Mouse (Mus musculus) forebrain, embryonic 11.5 days (tissue): ENCODE measurements around the gene Sphk2. TPM values are rescaled to one million over a fixed set of nuclear protein-coding genes. Genes with fewer than 3 reads are reported as not detected.
A peak's percentile ranks its signal among the peaks of the same experiment; 100 is the strongest.

ENCODE experiments used
- ATAC-seq: fragments of 200-750 bp; cut with Nextera tagmentation; replicated peaks from 2 replicates; pipeline ENCODE4 v1.8.0; 2017; ENCODE audit warnings: moderate TSS enrichment; ENCODE audit not compliant: low FRiP score
- DNase-seq: peaks from one replicate; pipeline ENCODE4 v3.0.0-alpha.2; 2017; ENCODE audit warnings: low spot score
- H3K27ac ChIP-seq: fragments of 300-500 bp; sonication (generic); 2 replicates; pipeline ENCODE4 v1.5.1; 2014; ENCODE audit warnings: low read depth, low read length
- H3K27me3 ChIP-seq: fragments of 300-500 bp; sonication (generic); 2 replicates; pipeline ENCODE4 v1.6.1; 2014; ENCODE audit warnings: mild to moderate bottlenecking, low read length, mixed read lengths; ENCODE audit not compliant: control insufficient read depth, insufficient read depth
- H3K36me3 ChIP-seq: fragments of 300-500 bp; sonication (generic); 2 replicates; pipeline ENCODE4 v1.6.1; 2014; ENCODE audit warnings: mild to moderate bottlenecking, low read length, moderate library complexity, mixed read lengths; ENCODE audit not compliant: control insufficient read depth, insufficient read depth
- H3K4me1 ChIP-seq: fragments of 300-500 bp; sonication (generic); replicated peaks from 2 replicates; pipeline ENCODE4 v1.6.1; 2014; ENCODE audit warnings: low read length, mixed read lengths; ENCODE audit not compliant: control insufficient read depth, insufficient read depth
- H3K4me2 ChIP-seq: fragments of 300-500 bp; sonication (generic); 2 replicates; pipeline ENCODE4 v1.6.1; 2014; ENCODE audit warnings: low read depth, mild to moderate bottlenecking, low read length, moderate library complexity, mixed read lengths; ENCODE audit not compliant: severe bottlenecking
- H3K4me3 ChIP-seq: fragments of 300-500 bp; sonication (generic); 2 replicates; pipeline ENCODE4 v1.5.1; 2014; ENCODE audit warnings: low read depth, low read length
- H3K9ac ChIP-seq: fragments of 300-500 bp; sonication (generic); 2 replicates; pipeline ENCODE4 v1.6.1; 2014; ENCODE audit warnings: low read length
- H3K9me3 ChIP-seq: fragments of 300-500 bp; sonication (generic); 2 replicates; pipeline ENCODE4 v1.6.1; 2016; ENCODE audit warnings: low read length, mixed read lengths; ENCODE audit not compliant: control insufficient read depth
- WGBS: fragments of 180-500 bp; shearing (Covaris S2); extraction: QIAGEN DNeasy Blood & Tissue Kit; methylation state at CpG from one replicate; pipeline ENCODE4 v1.1.7; 2014; 5-methylcytosine and 5-hydroxymethylcytosine counted together
- polyA plus RNA-seq: library from polyadenylated mRNA; unstranded; fragments of >200 nt; fragmentation: Nextera tagmentation; extraction: Ambion mirVana; gene quantifications from 2 replicates; pipeline ENCODE4 v1.2.1, GENCODE M21; 2014

Sphk2 gene
- polyA plus RNA-seq, 1 experiment from 2014 or later: 27.0 TPM

DNA sequence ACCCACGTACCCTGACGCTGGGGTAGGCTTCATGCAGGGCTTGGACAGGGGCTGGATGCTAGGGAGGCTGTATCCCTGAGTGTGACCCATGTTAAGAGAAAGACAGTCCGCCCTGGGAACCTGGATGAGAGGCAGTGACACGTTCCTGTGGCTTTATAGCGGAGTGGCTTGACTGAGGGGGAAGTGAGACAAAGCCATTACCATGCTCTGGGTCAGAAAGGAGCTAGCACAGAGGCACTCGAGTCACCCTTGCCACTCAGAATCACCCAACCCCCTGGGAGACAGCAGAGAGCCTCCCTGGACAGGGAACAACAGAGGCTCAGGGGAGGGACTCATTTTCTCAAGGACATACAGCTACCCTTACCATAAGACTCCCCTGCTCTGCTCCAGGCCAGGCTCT, 28.7 kb downstream of the Sphk2 start:
- Histone ChIP-seq H3K9ac (no peak overlapping the region), H3K36me3 (no peaks in the 10 kb centered on the region), H3K4me1 (no peaks in the 10 kb centered on the region), H3K27me3 (no peaks in the 10 kb centered on the region), H3K4me2 (no peak overlapping the region), H3K9me3 (no peaks in the 10 kb centered on the region), H3K27ac (no peak overlapping the region), H3K4me3 (no peak overlapping the region)
- ATAC-seq (no peak), DNase-seq (no peak)
- WGBS: 71% methylated on average over 6 of the region's 6 CpGs

DNA sequence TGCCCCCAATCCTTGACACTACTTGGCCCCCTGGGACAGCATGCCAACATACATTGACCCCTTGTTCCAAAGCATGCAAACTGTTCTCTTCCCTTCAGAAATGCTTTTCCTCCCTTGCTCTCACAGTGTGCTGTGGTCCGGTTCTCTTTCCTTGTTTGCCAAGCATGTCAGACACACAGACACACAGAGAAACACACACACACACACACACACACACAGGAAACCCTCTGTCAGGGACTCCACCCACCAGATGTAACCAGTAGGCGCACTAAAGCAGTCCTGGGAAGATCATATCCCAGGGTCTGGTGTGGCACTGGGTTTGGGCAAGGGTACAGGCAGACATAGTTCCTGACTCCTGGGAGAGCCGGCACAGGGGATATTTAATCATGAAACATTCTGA, 31.0 kb downstream of the Sphk2 start:
- Histone ChIP-seq H3K4me1 (no peaks in the 10 kb centered on the region; the same call in 1 of the 2 replicates), H3K36me3 (no peaks in the 10 kb centered on the region), H3K27ac (no peak overlapping the region), H3K9ac (no peak overlapping the region), H3K9me3 (no peaks in the 10 kb centered on the region), H3K4me3 (no peak overlapping the region), H3K4me2 (no peak overlapping the region), H3K27me3 (no peaks in the 10 kb centered on the region)
- WGBS: 81% methylated on average over 3 of the region's 3 CpGs
- no peak for ATAC-seq
- no peak for DNase-seq

DNA sequence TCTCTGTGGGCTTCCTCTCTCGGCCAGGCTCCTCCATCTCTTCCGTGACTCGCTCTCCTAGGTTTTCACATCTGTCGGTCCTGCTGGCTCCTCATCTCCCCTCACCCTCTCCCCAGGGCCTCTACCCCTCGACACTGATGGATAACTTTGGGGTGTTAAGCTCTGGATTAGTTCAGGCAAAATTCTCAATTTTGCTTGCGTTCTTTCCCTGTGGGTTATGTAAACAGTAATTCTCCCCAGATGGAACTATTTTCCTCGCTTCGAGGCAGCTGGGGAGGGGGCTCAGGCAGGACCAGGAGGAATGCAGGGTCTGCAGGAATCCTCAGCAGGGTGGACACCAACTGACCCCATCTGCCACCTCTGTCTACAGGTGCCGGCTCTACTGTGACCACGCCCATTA, 32.0 kb downstream of the Sphk2 start:
- Histone ChIP-seq H3K4me1 (no peaks in the 10 kb centered on the region; the same call in 1 of the 2 replicates), H3K9me3 (no peaks in the 10 kb centered on the region), H3K36me3 (no peaks in the 10 kb centered on the region), H3K27me3 (no peaks in the 10 kb centered on the region), H3K9ac (no peak overlapping the region), H3K27ac (no peak overlapping the region), H3K4me2 (no peak overlapping the region), H3K4me3 (no peak overlapping the region)
- no peak for ATAC-seq
- DNase-seq: no peak
- WGBS: 65% methylated on average over 10 of the region's 10 CpGs

DNA sequence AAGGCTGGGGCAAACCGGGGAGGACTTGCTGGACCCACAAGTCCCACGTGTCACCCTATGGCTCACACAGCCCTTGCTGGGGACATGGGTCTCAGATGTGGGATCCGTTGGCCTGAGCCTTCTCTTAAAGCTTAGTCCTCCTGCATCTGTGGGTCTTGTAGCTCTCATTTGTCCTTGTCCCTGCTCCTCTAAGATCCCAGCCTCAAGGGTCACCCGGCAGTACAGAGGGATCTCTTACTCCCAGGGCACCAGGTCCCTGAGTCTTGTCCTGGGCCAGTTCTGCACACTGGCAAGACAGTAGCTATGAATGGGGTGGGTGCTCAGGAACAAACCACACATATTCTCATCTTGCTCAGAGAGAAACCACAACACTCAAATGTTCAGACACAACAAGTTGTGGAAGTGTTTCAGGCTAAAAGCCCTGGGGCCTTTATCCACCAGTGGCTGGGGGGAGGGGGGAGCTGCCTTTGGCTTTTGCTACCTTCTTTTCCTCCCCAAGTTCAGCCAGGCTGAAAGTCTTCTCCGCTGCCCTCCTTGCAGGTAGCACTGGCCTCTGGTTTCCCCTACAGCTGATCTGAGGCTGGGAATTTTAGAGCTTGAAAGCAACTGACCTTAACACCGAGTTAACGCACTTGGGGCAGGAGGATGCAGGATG, 34.3 kb downstream of the Sphk2 start, which contains the start of gene Ntn5:
Gene Ntn5, plus strand, starts transcription at position 627 of the 655 bp plus-strand sequence.
- no peak within 1 kb of the TSS for H3K27ac ChIP-seq
- H3K9ac ChIP-seq: peak within 1 kb of the TSS; percentile 20; the same call in 1 of the 2 replicates
- no peaks in the 10 kb centered on the region for H3K36me3 ChIP-seq
- no peak within 1 kb of the TSS for H3K4me3 ChIP-seq
- peak within 1 kb of the TSS; percentile 26; the same call in 1 of the 2 replicates for H3K4me2 ChIP-seq
- DNase-seq: no peak
- no peaks in the 10 kb centered on the region for H3K27me3 ChIP-seq
- no peaks in the 10 kb centered on the region; the same call in 1 of the 2 replicates for H3K4me1 ChIP-seq
- H3K9me3 ChIP-seq: no peaks in the 10 kb centered on the region
- no peak for ATAC-seq
- WGBS: 79% methylated on average over 7 of the region's 7 CpGs

DNA sequence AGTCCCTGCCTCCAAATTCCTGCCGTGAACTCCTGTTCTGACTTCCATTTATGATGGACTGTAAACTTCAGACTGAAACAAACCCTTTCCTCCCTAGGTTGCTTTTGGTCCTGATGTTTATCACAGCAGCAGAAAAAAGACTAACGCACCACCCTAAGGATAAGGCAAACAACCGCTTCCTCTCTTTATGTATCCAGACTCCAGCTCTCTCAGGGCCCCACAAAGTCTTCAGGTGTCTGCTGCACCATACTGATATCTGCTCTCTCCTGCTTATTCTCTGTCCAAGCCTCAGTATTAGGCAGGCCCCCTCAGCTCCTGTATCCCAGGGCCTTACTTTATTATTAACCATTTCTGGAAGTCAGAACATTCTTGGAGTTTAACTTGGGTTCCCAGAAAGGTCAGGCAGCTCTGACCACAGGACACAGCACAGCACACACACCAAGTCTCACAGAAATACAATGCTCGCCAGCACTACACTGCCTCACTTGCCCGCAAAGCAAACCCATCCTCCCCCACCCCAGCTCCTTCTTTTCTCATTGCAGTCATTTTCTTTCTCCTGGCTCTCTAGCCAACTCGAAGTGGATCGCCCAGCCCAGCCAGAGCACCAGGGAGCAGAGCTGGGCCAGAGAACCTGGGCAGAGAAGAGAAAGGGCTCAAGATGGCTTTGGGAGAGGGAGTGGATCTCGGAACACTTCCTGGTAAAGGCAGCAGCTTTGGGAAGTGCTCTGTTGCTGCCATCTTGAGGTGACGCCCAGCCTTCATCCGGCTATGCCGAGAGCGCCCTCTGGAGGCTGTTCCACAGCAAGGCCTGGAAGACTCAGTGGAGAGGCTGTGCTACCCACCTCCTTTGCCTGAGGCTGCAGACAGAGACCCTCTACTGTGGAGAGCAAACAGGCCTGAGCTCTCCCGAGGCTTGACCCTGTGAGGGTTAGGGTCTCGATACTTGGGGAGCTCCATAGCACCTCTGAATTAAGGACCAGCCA, 35.4 kb downstream of the Sphk2 start:
- H3K36me3 ChIP-seq: no peaks in the 10 kb centered on the region
- WGBS: 31% methylated on average over 14 of the region's 14 CpGs
- peak overlapping the region; percentile 26; the same call in 1 of the 2 replicates for H3K4me2 ChIP-seq
- H3K27me3 ChIP-seq: no peaks in the 10 kb centered on the region
- H3K9ac ChIP-seq: peak overlapping the region; percentile 54
- no peaks in the 10 kb centered on the region; the same call in 1 of the 2 replicates for H3K4me1 ChIP-seq
- no peak overlapping the region for H3K27ac ChIP-seq
- no peaks in the 10 kb centered on the region for H3K9me3 ChIP-seq
- peak; percentile 87 for ATAC-seq
- peak; percentile 95 for DNase-seq
- H3K4me3 ChIP-seq: peak overlapping the region; percentile 11; the same call in 1 of the 2 replicates

DNA sequence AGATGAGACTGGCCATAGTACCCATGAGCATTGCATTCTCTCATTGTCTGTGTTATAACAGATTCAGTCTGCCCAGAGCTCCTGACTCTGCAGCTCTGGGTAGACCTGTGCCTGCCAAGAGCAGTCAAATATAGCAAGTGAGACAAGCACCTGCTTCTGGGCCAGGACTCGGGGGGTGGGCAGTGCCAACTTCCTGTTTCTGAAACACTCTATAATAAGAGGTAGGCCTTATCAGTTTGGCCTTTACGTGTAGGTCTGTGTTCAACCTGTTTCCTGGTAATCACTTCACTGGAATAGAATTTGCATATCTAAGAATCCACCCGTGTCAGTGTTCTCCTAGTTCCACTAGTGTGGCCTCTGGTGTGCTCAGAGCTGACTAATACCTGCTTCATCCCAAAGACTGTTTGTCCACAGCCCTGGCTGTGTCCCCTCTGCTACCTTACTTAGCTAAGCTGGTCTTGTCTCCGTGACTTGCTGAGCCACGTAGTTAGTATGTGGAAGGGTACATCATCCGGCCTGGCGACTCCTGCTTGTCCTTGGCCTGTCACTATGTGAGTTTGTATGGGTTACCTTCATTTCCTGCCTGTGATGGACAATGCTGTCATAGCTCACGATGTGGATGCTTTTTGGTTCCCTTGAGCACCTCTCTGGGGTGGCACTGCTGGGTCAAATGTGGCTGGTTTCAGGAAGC, 36.6 kb downstream of the Sphk2 start:
- no peak for ATAC-seq
- H3K9me3 ChIP-seq: no peaks in the 10 kb centered on the region
- 87% methylated on average over 8 of the region's 8 CpGs for WGBS

DNA sequence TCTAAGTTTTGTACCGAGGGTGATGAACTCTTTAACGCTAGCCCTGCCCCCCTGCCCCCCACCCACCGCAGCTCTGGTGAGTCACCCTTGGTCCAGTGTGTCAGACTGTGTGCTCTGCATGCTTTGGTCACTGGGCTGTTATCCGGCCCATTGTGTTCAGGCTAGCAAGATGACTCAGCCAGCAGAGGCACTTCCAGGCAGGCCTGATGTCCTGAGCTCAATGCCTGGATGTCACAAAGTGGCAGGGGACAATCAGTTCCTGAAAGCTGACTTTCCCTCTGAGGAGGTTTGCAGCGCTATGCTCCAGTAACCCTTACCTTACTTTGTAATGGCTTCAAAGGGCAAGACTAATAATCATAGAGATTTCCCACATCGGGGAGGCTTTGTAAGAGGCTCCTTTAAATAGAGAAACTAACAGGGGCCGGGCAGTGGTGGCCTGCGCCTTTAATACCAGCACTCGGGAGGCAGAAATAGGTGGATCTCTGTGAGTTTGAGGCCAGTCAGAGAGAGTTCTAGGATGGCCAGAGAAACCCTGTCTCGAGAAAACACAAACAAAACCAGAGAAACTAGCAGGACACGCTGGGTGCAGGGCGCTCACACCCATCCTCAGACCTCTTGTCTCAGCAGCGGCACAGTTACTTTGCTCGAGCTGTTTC, 37.7 kb downstream of the Sphk2 start:
- H3K27ac ChIP-seq: no peak overlapping the region
- DNase-seq (no peak), ATAC-seq (no peak)
- no peaks in the 10 kb centered on the region for H3K36me3 ChIP-seq
- H3K9ac ChIP-seq: no peak overlapping the region
- WGBS: 65% methylated on average over 14 of the region's 14 CpGs
- no peak overlapping the region for H3K4me2 ChIP-seq
- H3K4me1 ChIP-seq: no peaks in the 10 kb centered on the region; the same call in 1 of the 2 replicates
- no peak overlapping the region for H3K4me3 ChIP-seq
- no peaks in the 10 kb centered on the region for H3K27me3 ChIP-seq
- H3K9me3 ChIP-seq: no peaks in the 10 kb centered on the region

More for the DNA sequence above, 36.6 kb downstream of the Sphk2 start:
- Histone ChIP-seq H3K4me1 (no peaks in the 10 kb centered on the region; the same call in 1 of the 2 replicates), H3K36me3 (no peaks in the 10 kb centered on the region), H3K27ac (no peak overlapping the region), H3K27me3 (no peaks in the 10 kb centered on the region), H3K4me3 (no peak overlapping the region), H3K9ac (no peak overlapping the region), H3K4me2 (no peak overlapping the region)
- no peak for DNase-seq

DNA sequence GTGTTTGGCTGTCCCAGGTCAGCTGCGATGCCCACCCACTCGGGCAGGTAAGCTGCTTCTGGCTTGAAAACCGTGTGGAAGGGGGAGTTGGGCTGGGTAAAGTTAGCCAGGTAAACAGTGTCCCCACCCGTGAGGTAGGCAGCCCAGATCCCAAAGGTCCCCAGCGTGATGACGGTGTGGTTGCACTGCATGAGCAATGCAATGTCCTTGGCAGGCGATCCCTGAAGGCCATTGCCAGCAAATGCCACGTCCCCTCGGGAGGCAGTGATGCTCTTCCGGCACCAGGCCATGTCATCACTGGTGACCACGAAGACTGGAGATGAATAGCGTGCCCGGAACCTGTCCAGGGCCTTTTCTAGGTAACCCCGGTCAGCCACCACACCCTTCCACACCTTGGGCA, 39.3 kb downstream of the Sphk2 start:
- H3K4me3 ChIP-seq: no peak overlapping the region
- no peaks in the 10 kb centered on the region for H3K9me3 ChIP-seq
- H3K27ac ChIP-seq: no peak overlapping the region
- 89% methylated on average over 14 of the region's 14 CpGs for WGBS
- H3K4me1 ChIP-seq: no peaks in the 10 kb centered on the region; the same call in 1 of the 2 replicates
- ATAC-seq (no peak), DNase-seq (no peak)
- H3K27me3 ChIP-seq: no peaks in the 10 kb centered on the region
- H3K9ac ChIP-seq: no peak overlapping the region
- H3K36me3 ChIP-seq: no peaks in the 10 kb centered on the region
- H3K4me2 ChIP-seq: no peak overlapping the region
